Mouse (Mus musculus) left cerebral cortex, adult 9 months (tissue): ENCODE measurements around the gene Kxd1.
"Not testable (repeated sequence)": the region's sequence is repeated elsewhere in the genome, so short reads cannot be mapped to it uniquely, and the experiment has no call there.

Experiments used
- DNase-seq, 2 experiments: peaks; one replicate each; pipeline ENCODE4 v3.0.0; 2022; ENCODE audit warnings: low spot score in 2 of 2

Kxd1 gene

GRCm38 (mm10) chr8:70513441-70513840 is 14.3 kb downstream of the Kxd1 start:
- DNase-seq: peak in 1 of 2 experiments; percentile 60

GRCm38 (mm10) chr8:70512253-70512903 is 15.4 kb downstream of the Kxd1 start:
- no peak for DNase-seq

- no peak for DNase-seq
Measured at GRCm38 (mm10) chr8:70511770-70512169, 16.0 kb downstream of the Kxd1 start.

- not testable (repeated sequence) for DNase-seq
Measured at GRCm38 (mm10) chr8:70511174-70511573, 16.6 kb downstream of the Kxd1 start.

GRCm38 (mm10) chr8:70510228-70510915 is 17.4 kb downstream of the Kxd1 start, which contains the start of gene Uba52:
Uba52 (minus strand) TSS chr8:70510801.
- peak; percentile 94 to 98 for DNase-seq

- no peak for DNase-seq
Measured at GRCm38 (mm10) chr8:70509281-70509952, 18.3 kb downstream of the Kxd1 start.

- DNase-seq: no peak
Measured at GRCm38 (mm10) chr8:70507027-70507393, 20.7 kb downstream of the Kxd1 start.

GRCm38 (mm10) chr8:70506328-70507026 is 21.3 kb downstream of the Kxd1 start, which contains the start of gene Rex1bd:
Rex1bd (minus strand) TSS chr8:70506752.
- peak; percentile 76 to 90 for DNase-seq

GRCm38 (mm10) chr8:70505698-70506327 is 21.9 kb downstream of the Kxd1 start:
- no peak for DNase-seq

GRCm38 (mm10) chr8:70504851-70505250 is 22.9 kb downstream of the Kxd1 start:
- peak in 1 of 2 experiments; percentile 85 for DNase-seq

- peak in 1 of 2 experiments; percentile 63 for DNase-seq
Measured at GRCm38 (mm10) chr8:70504291-70504716, 23.5 kb downstream of the Kxd1 start.

- DNase-seq: no peak
Measured at GRCm38 (mm10) chr8:70503062-70503750, 24.6 kb downstream of the Kxd1 start.

GRCm38 (mm10) chr8:70502540-70502939 is 25.2 kb downstream of the Kxd1 start:
- DNase-seq: no peak

GRCm38 (mm10) chr8:70501820-70502529 is 25.8 kb downstream of the Kxd1 start:
- DNase-seq: no peak

GRCm38 (mm10) chr8:70500386-70501301 is 27.1 kb downstream of the Kxd1 start:
- DNase-seq: no peak

GRCm38 (mm10) chr8:70495771-70496062 is 32.0 kb downstream of the Kxd1 start:
- DNase-seq: no peak

- no peak for DNase-seq
Measured at GRCm38 (mm10) chr8:70495001-70495770, 32.6 kb downstream of the Kxd1 start.

- DNase-seq: no peak
Measured at GRCm38 (mm10) chr8:70494416-70494945, 33.3 kb downstream of the Kxd1 start.
